Mouse (Mus musculus) T-helper 17 cell (primary cell): ENCODE measurements at regions not wholly inside any gene's neighbourhood (a gene's known extent, or its start where the extent isn't known, plus 50 kb on each side); places are given as distances from the start of the nearest gene placed in this dataset.

Experiments
- in situ Hi-C, 2 experiments: fragments of 300-600 bp; cut with MboI, MseI; formaldehyde crosslinking; loops; 1 replicate in 1 of 2; 2 replicates in 1 of 2; pipeline ENCODE4 v1.15.1; 2025; ENCODE audit warnings: high pct_unique_total_duplicates in 2 of 2

DNA sequence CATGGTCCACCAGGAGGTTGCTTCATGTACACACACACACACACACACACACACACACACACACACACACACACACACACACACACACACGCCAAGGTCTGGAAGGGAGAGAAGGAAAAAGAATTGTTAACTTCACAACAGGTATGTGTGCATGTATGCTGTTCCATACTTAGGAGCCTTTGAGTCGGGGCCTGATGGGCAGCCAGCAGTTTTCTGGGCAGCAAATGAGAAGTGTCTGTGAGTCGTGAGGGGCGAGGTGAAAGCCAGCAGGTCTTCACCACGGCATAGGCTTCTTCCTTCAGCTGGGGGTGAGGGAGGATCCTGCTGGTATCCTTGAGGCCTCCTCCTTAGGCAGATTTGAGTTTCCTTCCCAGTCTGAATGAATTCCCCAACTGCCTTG, 65.8 kb upstream of the Twist2 start:
- in situ Hi-C loops = loop anchor here in 1 of 2 experiments (5.0 kb wide), 1 partner anchor 52 kb away; no protein-coding TSS in a partner anchor

DNA sequence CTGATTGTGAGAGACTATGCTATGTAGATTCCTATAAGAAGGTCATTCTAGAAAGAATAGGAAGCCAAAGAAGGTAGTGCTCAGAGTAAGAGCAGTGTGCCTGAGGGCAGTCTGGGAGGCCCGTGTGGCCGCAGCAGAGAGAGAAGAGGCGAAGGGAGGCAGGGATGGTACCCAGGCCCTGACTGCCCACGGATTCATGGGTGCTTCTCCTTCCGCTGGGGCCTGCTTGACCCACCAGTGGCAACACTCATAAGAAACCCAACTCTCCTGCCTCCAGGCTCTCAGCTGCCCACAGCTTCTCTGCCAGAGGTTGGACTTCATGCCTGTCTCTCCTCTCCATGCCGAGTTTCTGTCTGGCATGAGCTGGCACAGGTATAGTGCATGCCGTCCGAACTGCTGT, 60.6 kb upstream of the Twist2 start:
- in situ Hi-C loops = no loop called here

DNA sequence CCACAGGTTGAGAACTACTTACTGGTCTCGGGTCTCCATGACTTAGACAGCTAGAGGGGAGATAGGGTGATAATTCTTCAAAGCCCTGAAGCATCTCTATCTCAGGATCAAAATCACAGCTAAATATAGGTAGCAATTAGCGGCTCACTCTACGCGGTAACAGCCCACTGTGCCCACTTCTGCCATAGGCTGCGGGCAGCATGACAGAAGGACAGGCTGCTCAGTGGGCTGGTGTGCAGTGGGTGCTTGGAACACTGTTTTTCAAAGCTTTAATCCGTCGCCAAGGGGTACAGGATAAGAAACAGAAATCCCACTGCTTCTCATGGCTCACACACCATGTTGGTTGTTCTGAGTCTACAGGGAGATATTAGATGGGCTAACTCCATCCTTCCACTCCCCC, 59.2 kb upstream of the Twist2 start:
- in situ Hi-C loops = no loop called here

DNA sequence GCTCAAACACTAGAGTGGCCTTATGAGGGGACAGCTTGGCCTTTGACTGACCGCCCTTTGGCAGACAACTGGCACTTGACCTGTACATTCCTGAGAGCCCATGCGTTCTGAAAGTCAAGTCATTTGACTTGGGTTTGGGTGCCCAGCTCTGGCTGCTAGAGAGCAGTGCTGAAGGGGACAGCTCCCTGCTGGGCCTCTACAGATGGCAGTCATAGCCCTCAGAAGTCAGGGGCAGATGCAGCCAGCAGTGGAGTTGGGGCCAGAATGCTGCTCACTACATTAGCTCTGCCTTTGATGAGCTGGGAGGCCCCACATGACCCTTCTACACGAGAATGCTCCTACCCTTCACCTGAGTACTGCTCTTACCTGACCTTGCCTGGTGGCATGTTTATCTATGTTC, 58.3 kb upstream of the Twist2 start:
- in situ Hi-C loops = no loop called here

DNA sequence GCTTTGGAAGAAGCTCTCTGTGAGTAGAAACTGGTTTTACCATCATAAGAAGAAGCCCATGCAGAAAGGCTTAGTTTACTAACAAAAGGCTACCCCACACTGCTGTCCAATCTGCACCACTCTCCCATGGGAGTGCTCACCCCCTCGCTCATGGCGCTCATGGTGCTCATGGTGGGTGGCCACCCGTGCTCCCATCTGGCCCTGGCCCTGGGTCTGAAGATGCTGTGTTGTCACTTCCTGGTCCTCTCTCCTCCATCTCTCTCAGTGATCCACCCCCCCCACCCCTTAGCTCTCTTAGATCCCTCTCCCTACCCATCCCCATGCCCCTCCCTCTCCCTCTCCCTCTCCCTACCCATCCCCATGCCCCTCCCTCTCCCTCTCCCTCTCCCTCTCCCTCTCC, 57.2 kb upstream of the Twist2 start:
- in situ Hi-C loops = no loop called here

DNA sequence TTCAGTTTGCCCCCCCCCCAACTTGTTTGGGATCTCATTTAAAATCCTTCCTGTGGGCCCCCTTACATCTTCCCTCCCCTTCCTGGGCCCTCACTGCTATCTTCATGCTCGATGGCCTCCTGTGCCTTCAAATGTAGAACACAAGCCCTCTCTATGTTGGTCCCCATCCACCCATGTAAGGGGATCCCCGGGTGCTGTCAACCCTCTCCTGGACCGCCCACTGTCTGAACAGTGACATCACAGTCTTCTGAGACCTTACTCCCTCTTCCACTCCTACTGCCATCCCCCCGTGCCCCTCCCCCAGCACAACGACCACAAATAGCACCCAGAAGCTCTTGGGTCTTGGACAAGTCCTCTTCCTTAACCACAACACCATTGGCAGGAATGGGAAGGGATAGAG, 56.6 kb upstream of the Twist2 start:
- in situ Hi-C loops = no loop called here

DNA sequence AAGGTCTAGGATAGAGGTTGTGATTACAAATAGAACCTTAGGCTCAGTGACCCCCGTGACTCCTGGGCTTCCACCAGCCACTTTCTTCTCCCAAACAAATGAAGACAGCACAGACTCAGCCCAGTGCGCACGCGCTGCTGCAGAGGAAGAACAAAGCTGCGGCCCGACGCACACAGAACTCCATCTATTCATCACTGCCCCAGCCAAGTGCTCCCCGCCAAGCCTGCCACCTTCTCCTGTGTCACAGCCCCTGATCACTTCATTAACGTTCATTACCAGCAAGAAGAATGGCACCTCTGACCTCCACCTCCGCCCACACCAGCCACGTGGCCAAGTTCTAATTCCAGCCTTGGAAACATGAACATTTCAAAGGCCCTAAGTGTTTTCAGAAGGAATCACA, 53.7 kb upstream of the Twist2 start:
- in situ Hi-C loops = no loop called here
